Mouse (Mus musculus) lung, postnatal 0 days (tissue): ENCODE data around the gene Sigirr.

Experiments
- CTCF ChIP-seq: IDR thresholded peaks from 2 replicates; pipeline ENCODE4 v1.5.1; 2016; ENCODE audit warnings: antibody characterized with exemption, mild to moderate bottlenecking
- EP300 ChIP-seq: IDR thresholded peaks from 2 replicates; pipeline ENCODE4 v1.6.1; 2016; ENCODE audit warnings: antibody characterized with exemption, mild to moderate bottlenecking, control low read depth

- no peak for TF ChIP-seq EP300
- no peak for TF ChIP-seq CTCF
Measured at GRCm38 (mm10) chr7:141079481-141080449, 20.6 kb downstream of the Sigirr start.
